Mouse (Mus musculus) small intestine, adult 2 months (tissue): Measurements from ENCODE around the gene Crat. TPM values are rescaled to one million over a fixed set of nuclear protein-coding genes. Genes with fewer than 3 reads are reported as not detected.
"Not testable (repeated sequence)": the region's sequence is repeated elsewhere in the genome, so short reads cannot be mapped to it uniquely, and the experiment has no call there.

Source experiments
- H3K27ac ChIP-seq: fragments of 200-500 bp; 2 replicates; pipeline ENCODE4 v1.5.1; 2012; ENCODE audit warnings: low read depth, low read length, control low read depth, inconsistent platforms; ENCODE audit not compliant: insufficient read depth
- H3K27me3 ChIP-seq: fragments of 200-500 bp; 2 replicates; pipeline ENCODE4 v1.6.1; 2012; ENCODE audit warnings: mild to moderate bottlenecking, moderate library complexity, low read length, inconsistent platforms; ENCODE audit not compliant: control insufficient read depth, insufficient read depth
- H3K36me3 ChIP-seq: fragments of 200-500 bp; 2 replicates; pipeline ENCODE4 v1.6.1; 2012; ENCODE audit warnings: mild to moderate bottlenecking, low read length, control low read depth, inconsistent platforms; ENCODE audit not compliant: control insufficient read depth, insufficient read depth
- H3K4me1 ChIP-seq: fragments of 200-500 bp; 2 replicates; pipeline ENCODE4 v1.6.1; 2012; ENCODE audit warnings: low read length, inconsistent platforms, mixed read lengths; ENCODE audit not compliant: control insufficient read depth, insufficient read depth, insufficient read length
- H3K4me3 ChIP-seq: fragments of 200-500 bp; 2 replicates; pipeline ENCODE4 v1.5.1; 2012; ENCODE audit warnings: low read depth, mild to moderate bottlenecking, control low read depth, inconsistent platforms, low read length, moderate library complexity
- CTCF ChIP-seq: fragments of 200-500 bp; IDR thresholded peaks from 2 replicates; pipeline ENCODE4 v1.5.1; 2012; ENCODE audit warnings: low read depth, mild to moderate bottlenecking, control low read depth, inconsistent platforms, low read length, moderate library complexity, mixed read lengths; ENCODE audit not compliant: insufficient replicate concordance, insufficient read length; ENCODE audit errors: extremely low read depth
- POLR2A ChIP-seq: fragments of 200-500 bp; IDR thresholded peaks from 2 replicates; pipeline ENCODE4 v1.6.1; 2012; ENCODE audit warnings: low read depth, mild to moderate bottlenecking, control low read depth, inconsistent platforms, low read length, moderate library complexity
- WGBS: fragments of 180-500 bp; shearing (Covaris S2); methylation state at CpG from one replicate; pipeline ENCODE4 v1.1.7; 2018; 5-methylcytosine and 5-hydroxymethylcytosine counted together
- polyA plus RNA-seq: library from polyadenylated mRNA; depleted of rRNA; stranded (reverse); fragments of >200 nt; gene quantifications from 2 replicates; pipeline ENCODE4 v1.2.3, GENCODE M21; 2012

Gene Crat
- polyA plus RNA-seq, 1 experiment: 176 TPM

GRCm38 (mm10) chr2:30436156-30436545 is 20.5 kb upstream of the Crat start:
- Histone ChIP-seq H3K4me3 (no peak overlapping the region), H3K27ac (no peak overlapping the region), H3K36me3 (peaks cover 52% of the 10 kb centered on the region), H3K4me1 (peaks cover 9% of the 10 kb centered on the region), H3K27me3 (no peaks in the 10 kb centered on the region)
- peak; percentile 56; the same call in 1 of the 2 replicates for TF ChIP-seq CTCF
- TF ChIP-seq POLR2A: no peak
- WGBS: 36% methylated on average over 5 of the region's 5 CpGs

GRCm38 (mm10) chr2:30435326-30436155 is 19.9 kb upstream of the Crat start:
- no peaks in the 10 kb centered on the region for H3K27me3 ChIP-seq
- peaks cover 5% of the 10 kb centered on the region; the same call in 1 of the 2 replicates for H3K4me1 ChIP-seq
- WGBS: 54% methylated on average over 5 of the region's 5 CpGs
- H3K36me3 ChIP-seq: peaks cover 57% of the 10 kb centered on the region
- no peak overlapping the region for H3K4me3 ChIP-seq
- H3K27ac ChIP-seq: no peak overlapping the region
- TF ChIP-seq CTCF (peak; percentile 75; the same call in 1 of the 2 replicates), POLR2A (no peak)

- Histone ChIP-seq H3K4me3 (no peak overlapping the region), H3K27me3 (no peaks in the 10 kb centered on the region), H3K27ac (no peak overlapping the region), H3K4me1 (no peaks in the 10 kb centered on the region), H3K36me3 (peaks cover 57% of the 10 kb centered on the region)
- TF ChIP-seq CTCF (no peak), POLR2A (no peak)
Observed at GRCm38 (mm10) chr2:30429156-30429555, 13.5 kb upstream of the Crat start.

GRCm38 (mm10) chr2:30421432-30421831 is 5.8 kb upstream of the Crat start:
- Histone ChIP-seq H3K27me3 (no peaks in the 10 kb centered on the region), H3K36me3 (peaks cover 4% of the 10 kb centered on the region; the same call in 1 of the 2 replicates), H3K27ac (no peak overlapping the region), H3K4me3 (no peak overlapping the region), H3K4me1 (0 out of 2 replicates have a peak, but pooled peaks cover 2% of the 10 kb centered on the region)
- no peak for TF ChIP-seq CTCF
- TF ChIP-seq POLR2A: no peak
- 40% methylated on average over 4 of the region's 4 CpGs for WGBS

- Histone ChIP-seq H3K27ac (no peak overlapping the region), H3K27me3 (no peaks in the 10 kb centered on the region), H3K4me3 (no peak overlapping the region), H3K36me3 (peaks cover 2% of the 10 kb centered on the region; the same call in 1 of the 2 replicates), H3K4me1 (peaks cover 6% of the 10 kb centered on the region; the same call in 1 of the 2 replicates)
- TF ChIP-seq CTCF (no peak), POLR2A (no peak)
- WGBS: 71% methylated on average over 10 of the region's 10 CpGs
Observed at GRCm38 (mm10) chr2:30419112-30419511, 3.5 kb upstream of the Crat start.

GRCm38 (mm10) chr2:30418259-30418658 is 2.6 kb upstream of the Crat start:
- 77% methylated on average over 6 of the region's 6 CpGs for WGBS
- no peak overlapping the region for H3K27ac ChIP-seq
- no peaks in the 10 kb centered on the region for H3K27me3 ChIP-seq
- no peak overlapping the region for H3K4me3 ChIP-seq
- peaks cover 2% of the 10 kb centered on the region; the same call in 1 of the 2 replicates for H3K36me3 ChIP-seq
- H3K4me1 ChIP-seq: peaks cover 9% of the 10 kb centered on the region; the same call in 1 of the 2 replicates
- TF ChIP-seq CTCF: no peak
- TF ChIP-seq POLR2A: no peak

GRCm38 (mm10) chr2:30417595-30418165 is 2.1 kb upstream of the Crat start:
- 37% methylated on average over 5 of the region's 5 CpGs for WGBS
- no peak overlapping the region for H3K27ac ChIP-seq
- TF ChIP-seq CTCF: no peak
- no peak for TF ChIP-seq POLR2A
- peaks cover 9% of the 10 kb centered on the region; the same call in 1 of the 2 replicates for H3K4me1 ChIP-seq
- no peaks in the 10 kb centered on the region for H3K27me3 ChIP-seq
- no peak overlapping the region for H3K4me3 ChIP-seq
- 0 out of 2 replicates have a peak, but pooled peaks cover 1% of the 10 kb centered on the region for H3K36me3 ChIP-seq

- WGBS: 50% methylated on average over 6 of the region's 6 CpGs
- H3K4me3 ChIP-seq, H3K27me3 ChIP-seq, H3K4me1 ChIP-seq, H3K27ac ChIP-seq, H3K36me3 ChIP-seq: not testable (repeated sequence)
Observed at GRCm38 (mm10) chr2:30417154-30417553, 1.5 kb upstream of the Crat start.
